ENCODE assay signal across 23 mouse cellular contexts in the genomic region with DNA sequence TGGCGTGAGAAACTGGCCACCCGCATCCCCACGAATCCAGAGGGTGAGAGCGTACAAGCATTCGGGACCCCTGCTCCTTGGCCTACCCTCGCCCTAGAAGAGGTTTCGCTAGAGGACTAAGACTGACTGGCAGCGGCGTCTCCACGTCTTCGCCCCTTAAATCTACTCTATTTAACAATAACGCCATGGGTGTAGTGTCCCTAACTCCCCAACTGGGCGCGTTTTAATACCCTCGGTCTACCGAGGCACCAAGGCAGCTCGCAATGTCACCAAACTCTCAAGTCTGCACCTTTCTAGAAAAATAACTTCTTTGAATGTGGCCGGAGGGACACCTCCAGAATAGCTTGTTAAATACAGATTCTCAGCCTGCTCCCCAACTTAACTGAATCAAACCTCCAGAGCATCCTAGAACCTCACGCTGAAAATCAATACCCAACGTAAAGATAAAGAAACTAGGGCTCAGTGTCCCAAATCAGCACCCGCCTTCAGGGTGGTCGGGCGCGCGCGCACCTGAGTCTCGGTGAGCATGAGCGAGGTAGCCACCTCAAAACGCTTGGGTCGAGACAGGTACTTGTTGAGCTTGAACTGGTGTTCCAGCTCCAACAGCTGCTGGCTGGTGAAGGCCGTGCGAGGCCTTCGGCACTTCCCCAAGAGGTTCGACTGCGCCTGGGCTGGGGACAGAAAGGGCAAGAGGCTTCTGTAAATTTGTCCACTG. TPM values are rescaled to one million over a fixed set of nuclear protein-coding genes. Genes with fewer than 3 reads are reported as not detected.
DNase-seq lines count a peak whose midpoint lies in the region; ATAC-seq and TF ChIP-seq lines count a peak whose summit lies in the region.
"Had no signal": no experiment of that assay in that cellular context is flagged by ENCODE, and none has a peak within 500 bp of the region (broad histone marks: within the 10 kb centered on the region; RNA-seq: fewer than 3 reads in every experiment).

No protein-coding gene starts in this region.

- H3K9me3 ChIP-seq in heart, embryonic 13.5 days = no peaks in the 10 kb centered on the region
- 0 out of 2 replicates have a peak, but pooled peaks cover 3% of the 10 kb centered on the region for H3K9me3 ChIP-seq in ES-Bruce4 (replicated peaks; ENCODE audit: control insufficient read depth, insufficient read depth, low read length, poor library complexity, severe bottlenecking)
- H3K9me3 ChIP-seq in limb, embryonic 13.5 days = no peaks in the 10 kb centered on the region
- H3K9me3 ChIP-seq: midbrain, embryonic 15.5 days had no signal

- TF ChIP-seq CTCF in ES-Bruce4 (IDR thresholded peaks at IDR 0.05; ENCODE audit: low read depth, low read length) = no peak

- H3K36me3 ChIP-seq in heart, embryonic 13.5 days = no peaks in the 10 kb centered on the region
- no peaks in the 10 kb centered on the region for H3K36me3 ChIP-seq in ES-Bruce4 (ENCODE audit: control insufficient read depth, insufficient read depth, low read length, poor library complexity, severe bottlenecking)
- H3K36me3 ChIP-seq in limb, embryonic 13.5 days = no peaks in the 10 kb centered on the region
- H3K36me3 ChIP-seq: midbrain, embryonic 15.5 days had no signal

- H3K9ac ChIP-seq in heart, embryonic 13.5 days = no peak overlapping the region
- H3K9ac ChIP-seq in ES-Bruce4 (ENCODE audit: low read depth, poor library complexity, severe bottlenecking) = peak overlapping the region; percentile 20; the same call in 1 of the 2 replicates
- no peak overlapping the region for H3K9ac ChIP-seq in limb, embryonic 13.5 days
- H3K9ac ChIP-seq: hindbrain, embryonic 14.5 days; midbrain, embryonic 15.5 days had no signal

- intact Hi-C loops in heart, postnatal 36 days (cut with DNase I) = loop anchor here (10.0 kb wide), 1 partner anchor 1310 kb away; a partner anchor contains a TSS

- TF ChIP-seq EP300 in ES-Bruce4 (IDR thresholded peaks at IDR 0.05; ENCODE audit: insufficient read depth, low read depth, low read length) = no peak

- WGBS in heart, embryonic 13.5 days = 2% methylated on average over 35 of the region's 35 CpGs
- WGBS in limb, embryonic 13.5 days = 5% methylated on average over 35 of the region's 35 CpGs

- TF ChIP-seq POLR2A in ES-Bruce4 (IDR thresholded peaks at IDR 0.05; ENCODE audit: insufficient read depth, low read length) = no peak

- H3K27ac ChIP-seq in heart, embryonic 13.5 days (replicated peaks) = no peak overlapping the region
- no peak overlapping the region for H3K27ac ChIP-seq in ES-Bruce4 (ENCODE audit: insufficient read depth, low read length)
- no peak overlapping the region for H3K27ac ChIP-seq in limb, embryonic 13.5 days
- H3K27ac ChIP-seq: gastrocnemius, adult 2 months; hindbrain, embryonic 14.5 days; midbrain, embryonic 15.5 days had no signal

- peaks cover 20% of the 10 kb centered on the region for H3K4me1 ChIP-seq in heart, embryonic 13.5 days
- no peaks in the 10 kb centered on the region for H3K4me1 ChIP-seq in ES-Bruce4 (ENCODE audit: control insufficient read depth, insufficient read depth, low read length)
- peaks cover 38% of the 10 kb centered on the region for H3K4me1 ChIP-seq in limb, embryonic 13.5 days

- H3K4me3 ChIP-seq in heart, embryonic 13.5 days = 0 out of 2 replicates have a peak overlapping the region, but pooled peaks have one; percentile 11
- H3K4me3 ChIP-seq in ES-Bruce4 (ENCODE audit: low read depth, low read length) = peak overlapping the region; percentile 30
- 0 out of 2 replicates have a peak overlapping the region, but pooled peaks have one; percentile 9 for H3K4me3 ChIP-seq in limb, embryonic 13.5 days
- H3K4me3 ChIP-seq: gastrocnemius, adult 2 months; midbrain, embryonic 15.5 days had no signal

- DNase-seq in heart, postnatal 36 days = no peak
- DNase-seq in ZHBTc4 (ENCODE audit: low read depth, low spot score) (peak; percentile 41), MN1 (ENCODE audit: low spot score) (no peak)
- no peak for DNase-seq in left cerebral cortex, adult 11 months (ENCODE audit: low spot score)
- DNase-seq: adrenal gland, postnatal 10 days; cerebellum, adult 18-20 months; cerebellum, postnatal 36 days; gastrocnemius, adult 2 months; layer of hippocampus, postnatal 36 days; lung, postnatal 36 days; spleen, adult 18-20 months; thymus, postnatal 25 days had no signal

- H3K27me3 ChIP-seq in heart, embryonic 13.5 days (replicated peaks) = peaks cover 100% of the 10 kb centered on the region
- peaks cover 24% of the 10 kb centered on the region for H3K27me3 ChIP-seq in ES-Bruce4 (ENCODE audit: control insufficient read depth, insufficient read depth, low read length, poor library complexity, severe bottlenecking)
- H3K27me3 ChIP-seq in limb, embryonic 13.5 days = peaks cover 100% of the 10 kb centered on the region

- no peak overlapping the region for H3K4me2 ChIP-seq in heart, embryonic 13.5 days
- peak overlapping the region; percentile 25; the same call in 1 of the 2 replicates for H3K4me2 ChIP-seq in limb, embryonic 13.5 days (replicated peaks)
- H3K4me2 ChIP-seq: hindbrain, embryonic 14.5 days; midbrain, embryonic 15.5 days had no signal

- ATAC-seq in heart, embryonic 13.5 days (ENCODE audit: extremely low read depth, insufficient number of reproducible peaks, low FRiP score, low TSS enrichment) = no peak
- ATAC-seq in limb, embryonic 13.5 days (ENCODE audit: low FRiP score, low read depth) = no peak
- ATAC-seq: intestine, embryonic 16.5 days; midbrain, embryonic 15.5 days had no signal

RNA-seq across cellular contexts. Expression of a gene that starts 3.9 kb away (rescaled TPM):
- polyA plus RNA-seq in heart, embryonic 13.5 days (2015; fragmentation: Nextera tagmentation; extraction: Ambion mirVana) = not detected in 2 replicates
- not detected for total RNA-seq in heart, postnatal 36 days (2021)
- 0.45 and 0.88 TPM in 2 replicates for polyA plus RNA-seq in ES-Bruce4 (2011; ENCODE audit: insufficient read depth, insufficient read length, low read depth, missing spikeins)
- 0.08 and 0.18 TPM in 2 replicates for polyA plus RNA-seq in limb, embryonic 13.5 days (2015; fragmentation: Nextera tagmentation; extraction: Ambion mirVana)
- total RNA-seq: adrenal gland, postnatal 10 days; gastrocnemius, adult 2 months; granulocyte monocyte progenitor cell, adult 5-6 weeks; layer of hippocampus, adult 18-20 months; layer of hippocampus, postnatal 36 days had no signal
- polyA plus RNA-seq: heart, embryonic 16.5 days; kidney, embryonic 16.5 days; liver, embryonic 16.5 days; midbrain, embryonic 15.5 days had no signal

RNA-seq across cellular contexts. Expression of a gene that starts 39.9 kb away (rescaled TPM):
- polyA plus RNA-seq in heart, embryonic 13.5 days (2015; fragmentation: Nextera tagmentation; extraction: Ambion mirVana) = 15.5 and 17.0 TPM in 2 replicates
- 10 to 100 TPM; 12.9 to 13.3 TPM for total RNA-seq in heart, postnatal 36 days (2021)
- polyA plus RNA-seq in ES-Bruce4 (2011; ENCODE audit: insufficient read depth, insufficient read length, low read depth, missing spikeins) = 12.2 and 15.0 TPM in 2 replicates
- 27.0 and 30.4 TPM in 2 replicates for polyA plus RNA-seq in limb, embryonic 13.5 days (2015; fragmentation: Nextera tagmentation; extraction: Ambion mirVana)
